Mouse (Mus musculus) neural tube, embryonic 12.5 days (tissue): ENCODE data around the gene Ppm1l. TPM values are rescaled to one million over a fixed set of nuclear protein-coding genes. Genes with fewer than 3 reads are reported as not detected.

Experiments used
- ATAC-seq: fragments of 200-750 bp; cut with Nextera tagmentation; 2 replicates; pipeline ENCODE4 v1.8.0; 2017; ENCODE audit warnings: low read depth, mild to moderate bottlenecking, moderate TSS enrichment, moderate library complexity; ENCODE audit not compliant: low FRiP score
- H3K27ac ChIP-seq: fragments of 300-500 bp; sonication (generic); 2 replicates; pipeline ENCODE4 v1.5.1; 2016
- H3K27me3 ChIP-seq: fragments of 300-500 bp; sonication (generic); replicated peaks from 2 replicates; pipeline ENCODE4 v1.6.1; 2016; ENCODE audit warnings: mild to moderate bottlenecking
- H3K36me3 ChIP-seq: fragments of 300-500 bp; sonication (generic); 2 replicates; pipeline ENCODE4 v1.6.1; 2016; ENCODE audit warnings: mild to moderate bottlenecking
- H3K4me1 ChIP-seq: fragments of 300-500 bp; sonication (generic); 2 replicates; pipeline ENCODE4 v1.6.1; 2016
- H3K4me2 ChIP-seq: fragments of 300-500 bp; sonication (generic); replicated peaks from 2 replicates; pipeline ENCODE4 v1.6.1; 2016; ENCODE audit warnings: mild to moderate bottlenecking
- H3K4me3 ChIP-seq: fragments of 300-500 bp; sonication (generic); 2 replicates; pipeline ENCODE4 v1.5.1; 2016
- H3K9ac ChIP-seq: fragments of 300-500 bp; sonication (generic); 2 replicates; pipeline ENCODE4 v1.6.1; 2016; ENCODE audit warnings: mild to moderate bottlenecking
- H3K9me3 ChIP-seq: fragments of 300-500 bp; sonication (generic); 2 replicates; pipeline ENCODE4 v1.6.1; 2016; ENCODE audit warnings: mild to moderate bottlenecking
- WGBS: fragments of 180-500 bp; shearing (Covaris S2); methylation state at CpG from one replicate; pipeline ENCODE4 v1.1.7; 2016; 5-methylcytosine and 5-hydroxymethylcytosine counted together
- polyA plus RNA-seq: library from polyadenylated mRNA; unstranded; fragments of >200 nt; fragmentation: Nextera tagmentation; extraction: Ambion mirVana; gene quantifications from 2 replicates; pipeline ENCODE4 v1.2.1, GENCODE M21; 2016

The Ppm1l gene
- polyA plus RNA-seq, 1 experiment from 2014 or later, result 26.0 TPM

GRCm38 (mm10) chr3:69342247-69342921 lies 25.7 kb downstream of the Ppm1l start:
- no peak for ATAC-seq
- H3K27ac ChIP-seq, result no peak overlapping the region
- 82% methylated on average over 8 of the region's 8 CpGs for WGBS

GRCm38 (mm10) chr3:69343124-69343523 lies 26.5 kb downstream of the Ppm1l start:
- no peak overlapping the region for H3K4me3 ChIP-seq
- no peaks in the 10 kb centered on the region for H3K27me3 ChIP-seq
- H3K27ac ChIP-seq, result no peak overlapping the region
- no peaks in the 10 kb centered on the region for H3K4me1 ChIP-seq
- H3K36me3 ChIP-seq, result no peaks in the 10 kb centered on the region
- no peak overlapping the region for H3K4me2 ChIP-seq
- no peaks in the 10 kb centered on the region for H3K9me3 ChIP-seq
- no peak overlapping the region for H3K9ac ChIP-seq
- 89% methylated on average over 10 of the region's 10 CpGs for whole genome bisulfite sequencing
- ATAC-seq, result no peak

More at GRCm38 (mm10) chr3:69342247-69342921, 25.7 kb downstream of the Ppm1l start:
- H3K9me3 ChIP-seq, result no peaks in the 10 kb centered on the region
- H3K27me3 ChIP-seq, result no peaks in the 10 kb centered on the region
- no peak overlapping the region for H3K4me2 ChIP-seq
- H3K9ac ChIP-seq, result no peak overlapping the region
- H3K4me1 ChIP-seq, result no peaks in the 10 kb centered on the region
- H3K36me3 ChIP-seq, result no peaks in the 10 kb centered on the region
- H3K4me3 ChIP-seq, result no peak overlapping the region

GRCm38 (mm10) chr3:69346514-69346913 lies 29.9 kb downstream of the Ppm1l start:
- Histone ChIP-seq H3K36me3 (no peaks in the 10 kb centered on the region), H3K9ac (no peak overlapping the region), H3K27me3 (no peaks in the 10 kb centered on the region), H3K27ac (no peak overlapping the region), H3K9me3 (no peaks in the 10 kb centered on the region), H3K4me2 (no peak overlapping the region), H3K4me3 (no peak overlapping the region), H3K4me1 (no peaks in the 10 kb centered on the region)
- no peak for ATAC-seq
- 95% methylated on average over 4 of the region's 4 CpGs for WGBS

GRCm38 (mm10) chr3:69348197-69348920 lies 31.7 kb downstream of the Ppm1l start:
- ATAC-seq, result no peak
- H3K4me3 ChIP-seq, result no peak overlapping the region
- 87% methylated on average over 11 of the region's 11 CpGs for WGBS

GRCm38 (mm10) chr3:69348921-69349237 lies 32.2 kb downstream of the Ppm1l start:
- no peak for ATAC-seq
- H3K9me3 ChIP-seq, result no peaks in the 10 kb centered on the region
- no peaks in the 10 kb centered on the region for H3K36me3 ChIP-seq
- H3K4me2 ChIP-seq, result no peak overlapping the region
- WGBS, result 86% methylated on average over 4 of the region's 4 CpGs
- no peak overlapping the region for H3K27ac ChIP-seq
- no peaks in the 10 kb centered on the region for H3K27me3 ChIP-seq
- no peak overlapping the region for H3K4me3 ChIP-seq
- no peak overlapping the region for H3K9ac ChIP-seq
- H3K4me1 ChIP-seq, result no peaks in the 10 kb centered on the region

More at GRCm38 (mm10) chr3:69348197-69348920, 31.7 kb downstream of the Ppm1l start:
- Histone ChIP-seq H3K27ac (no peak overlapping the region), H3K9ac (no peak overlapping the region), H3K4me1 (no peaks in the 10 kb centered on the region), H3K4me2 (no peak overlapping the region), H3K36me3 (no peaks in the 10 kb centered on the region), H3K27me3 (no peaks in the 10 kb centered on the region), H3K9me3 (no peaks in the 10 kb centered on the region)

GRCm38 (mm10) chr3:69349973-69350372 lies 33.3 kb downstream of the Ppm1l start:
- 96% methylated on average over 6 of the region's 6 CpGs for WGBS
- no peaks in the 10 kb centered on the region for H3K9me3 ChIP-seq
- H3K4me2 ChIP-seq, result no peak overlapping the region
- H3K4me1 ChIP-seq, result no peaks in the 10 kb centered on the region
- H3K27ac ChIP-seq, result no peak overlapping the region
- no peaks in the 10 kb centered on the region for H3K36me3 ChIP-seq
- H3K4me3 ChIP-seq, result no peak overlapping the region
- no peak overlapping the region for H3K9ac ChIP-seq
- ATAC-seq, result no peak
- no peaks in the 10 kb centered on the region for H3K27me3 ChIP-seq

GRCm38 (mm10) chr3:69352194-69352593 lies 35.5 kb downstream of the Ppm1l start:
- no peak overlapping the region for H3K9ac ChIP-seq
- no peak overlapping the region for H3K4me2 ChIP-seq
- no peaks in the 10 kb centered on the region for H3K36me3 ChIP-seq
- peaks cover 3% of the 10 kb centered on the region; the same call in 1 of the 2 replicates for H3K4me1 ChIP-seq
- 96% methylated on average over 1 of the region's 1 CpGs for WGBS
- no peaks in the 10 kb centered on the region for H3K9me3 ChIP-seq
- no peak for ATAC-seq
- H3K4me3 ChIP-seq, result no peak overlapping the region
- H3K27ac ChIP-seq, result no peak overlapping the region
- H3K27me3 ChIP-seq, result no peaks in the 10 kb centered on the region

GRCm38 (mm10) chr3:69354681-69355080 lies 38.0 kb downstream of the Ppm1l start:
- H3K9ac ChIP-seq, result no peak overlapping the region
- peaks cover 3% of the 10 kb centered on the region; the same call in 1 of the 2 replicates for H3K4me1 ChIP-seq
- no peak overlapping the region for H3K4me2 ChIP-seq
- no peak for ATAC-seq
- no peaks in the 10 kb centered on the region for H3K27me3 ChIP-seq
- H3K36me3 ChIP-seq, result no peaks in the 10 kb centered on the region
- H3K9me3 ChIP-seq, result no peaks in the 10 kb centered on the region
- no peak overlapping the region for H3K4me3 ChIP-seq
- H3K27ac ChIP-seq, result no peak overlapping the region
- WGBS, result 83% methylated on average over 2 of the region's 2 CpGs

GRCm38 (mm10) chr3:69356078-69356665 lies 39.5 kb downstream of the Ppm1l start:
- no peaks in the 10 kb centered on the region for H3K36me3 ChIP-seq
- no peak overlapping the region for H3K9ac ChIP-seq
- H3K9me3 ChIP-seq, result no peaks in the 10 kb centered on the region
- H3K4me1 ChIP-seq, result peaks cover 3% of the 10 kb centered on the region; the same call in 1 of the 2 replicates
- H3K4me3 ChIP-seq, result no peak overlapping the region
- ATAC-seq, result no peak
- no peaks in the 10 kb centered on the region for H3K27me3 ChIP-seq
- no peak overlapping the region for H3K27ac ChIP-seq
- H3K4me2 ChIP-seq, result no peak overlapping the region
- WGBS, result 83% methylated on average over 7 of the region's 7 CpGs

GRCm38 (mm10) chr3:69356781-69357180 lies 40.1 kb downstream of the Ppm1l start:
- Histone ChIP-seq H3K4me3 (no peak overlapping the region), H3K4me1 (peaks cover 3% of the 10 kb centered on the region; the same call in 1 of the 2 replicates), H3K27ac (no peak overlapping the region), H3K9me3 (no peaks in the 10 kb centered on the region), H3K27me3 (no peaks in the 10 kb centered on the region), H3K36me3 (no peaks in the 10 kb centered on the region), H3K9ac (no peak overlapping the region), H3K4me2 (no peak overlapping the region)
- 88% methylated on average over 5 of the region's 5 CpGs for WGBS
- no peak for ATAC-seq

GRCm38 (mm10) chr3:69357897-69358619 lies 41.4 kb downstream of the Ppm1l start:
- Histone ChIP-seq H3K9me3 (no peaks in the 10 kb centered on the region), H3K27me3 (no peaks in the 10 kb centered on the region), H3K36me3 (no peaks in the 10 kb centered on the region), H3K4me2 (no peak overlapping the region), H3K27ac (no peak overlapping the region), H3K4me3 (no peak overlapping the region), H3K4me1 (peaks cover 3% of the 10 kb centered on the region; the same call in 1 of the 2 replicates), H3K9ac (no peak overlapping the region)
- no peak for ATAC-seq
- 85% methylated on average over 12 of the region's 12 CpGs for WGBS

GRCm38 (mm10) chr3:69358620-69358964 lies 41.9 kb downstream of the Ppm1l start:
- Histone ChIP-seq H3K27me3 (no peaks in the 10 kb centered on the region), H3K9me3 (no peaks in the 10 kb centered on the region), H3K4me1 (peaks cover 3% of the 10 kb centered on the region; the same call in 1 of the 2 replicates), H3K27ac (no peak overlapping the region), H3K36me3 (no peaks in the 10 kb centered on the region), H3K9ac (no peak overlapping the region), H3K4me3 (no peak overlapping the region), H3K4me2 (no peak overlapping the region)
- 96% methylated on average over 8 of the region's 8 CpGs for WGBS
- ATAC-seq, result no peak
